Mouse (Mus musculus) embryonic facial prominence, embryonic 15.5 days (tissue): ENCODE measurements at regions not wholly inside any gene's neighbourhood (a gene's known extent, or its start where the extent isn't known, plus 50 kb on each side); places are given as distances from the start of the nearest gene placed in this dataset.

Experiments
- ATAC-seq: fragments of 200-750 bp; cut with Nextera tagmentation; 2 replicates; pipeline ENCODE4 v1.8.0; 2017; ENCODE audit warnings: low read depth, moderate TSS enrichment; ENCODE audit not compliant: insufficient number of reproducible peaks, low FRiP score, low TSS enrichment
- H3K27ac ChIP-seq: fragments of 300-500 bp; sonication (generic); replicated peaks from 2 replicates; pipeline ENCODE4 v1.5.1; 2015; ENCODE audit warnings: mild to moderate bottlenecking, inconsistent platforms
- H3K27me3 ChIP-seq: fragments of 300-500 bp; sonication (generic); 2 replicates; pipeline ENCODE4 v1.6.1; 2015; ENCODE audit warnings: inconsistent platforms
- H3K36me3 ChIP-seq: fragments of 300-500 bp; sonication (generic); 2 replicates; pipeline ENCODE4 v1.6.1; 2015; ENCODE audit warnings: mild to moderate bottlenecking, inconsistent platforms
- H3K4me1 ChIP-seq: fragments of 300-500 bp; sonication (generic); 2 replicates; pipeline ENCODE4 v1.6.1; 2015; ENCODE audit warnings: inconsistent platforms
- H3K4me2 ChIP-seq: fragments of 300-500 bp; sonication (generic); replicated peaks from 2 replicates; pipeline ENCODE4 v1.6.1; 2015; ENCODE audit warnings: mild to moderate bottlenecking, inconsistent platforms
- H3K4me3 ChIP-seq: fragments of 300-500 bp; sonication (generic); replicated peaks from 2 replicates; pipeline ENCODE4 v1.5.1; 2015; ENCODE audit warnings: mild to moderate bottlenecking, inconsistent platforms
- H3K9ac ChIP-seq: fragments of 300-500 bp; sonication (generic); 2 replicates; pipeline ENCODE4 v1.6.1; 2015; ENCODE audit warnings: inconsistent platforms
- H3K9me3 ChIP-seq: fragments of 300-500 bp; sonication (generic); replicated peaks from 2 replicates; pipeline ENCODE4 v1.6.1; 2016; ENCODE audit warnings: inconsistent platforms
- WGBS: fragments of 180-500 bp; shearing (Covaris S2); methylation state at CpG from one replicate; pipeline ENCODE4 v1.1.7; 2015; 5-methylcytosine and 5-hydroxymethylcytosine counted together

DNA sequence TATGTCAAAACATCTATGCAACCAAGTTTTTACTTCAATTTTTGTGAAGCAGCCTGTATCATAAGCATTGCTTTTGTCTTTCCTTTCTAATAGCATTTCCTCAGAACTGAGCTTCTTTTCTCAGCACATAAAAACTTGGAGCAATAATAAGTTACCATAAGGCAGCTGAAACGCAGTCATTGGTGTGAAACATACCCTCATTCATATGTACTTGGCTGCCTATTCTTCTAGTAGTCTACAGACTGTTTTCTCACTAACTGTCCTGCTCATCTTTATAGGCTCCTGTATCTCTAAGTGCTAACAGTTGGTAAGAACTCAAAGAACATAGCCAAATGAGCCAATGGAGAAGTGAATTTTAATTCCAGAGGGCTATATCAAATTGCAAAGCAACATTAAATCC lies 454.6 kb upstream of the Ptprd start:
- H3K4me1 ChIP-seq, result no peaks in the 10 kb centered on the region
- no peak overlapping the region for H3K9ac ChIP-seq
- H3K36me3 ChIP-seq, result no peaks in the 10 kb centered on the region
- no peak for ATAC-seq
- H3K4me3 ChIP-seq, result no peak overlapping the region
- H3K27ac ChIP-seq, result no peak overlapping the region
- H3K4me2 ChIP-seq, result no peak overlapping the region
- H3K9me3 ChIP-seq, result no peaks in the 10 kb centered on the region
- WGBS, result 85% methylated on average over 1 of the region's 1 CpGs
- H3K27me3 ChIP-seq, result no peaks in the 10 kb centered on the region

DNA sequence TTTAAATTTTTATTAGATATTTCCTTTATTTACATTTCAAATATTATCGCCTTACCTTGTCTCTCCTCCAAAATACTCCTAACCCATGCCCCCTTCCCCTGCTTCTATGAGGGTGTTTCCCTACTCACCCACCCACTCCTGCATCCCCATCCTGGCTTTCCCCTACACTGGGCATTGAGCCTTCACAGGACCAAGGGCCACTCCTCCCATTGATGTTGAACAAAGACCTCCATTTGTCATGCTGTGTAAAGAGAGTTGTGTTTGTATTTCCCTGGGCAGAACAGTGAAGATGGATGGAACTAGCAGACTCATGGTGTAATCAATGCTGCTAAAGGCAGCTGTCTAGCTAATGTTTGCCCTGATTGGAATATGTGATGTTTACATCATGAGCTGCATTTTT lies 431.0 kb upstream of the Ptprd start:
- WGBS, result 90% methylated on average over 1 of the region's 1 CpGs
- no peak for ATAC-seq

DNA sequence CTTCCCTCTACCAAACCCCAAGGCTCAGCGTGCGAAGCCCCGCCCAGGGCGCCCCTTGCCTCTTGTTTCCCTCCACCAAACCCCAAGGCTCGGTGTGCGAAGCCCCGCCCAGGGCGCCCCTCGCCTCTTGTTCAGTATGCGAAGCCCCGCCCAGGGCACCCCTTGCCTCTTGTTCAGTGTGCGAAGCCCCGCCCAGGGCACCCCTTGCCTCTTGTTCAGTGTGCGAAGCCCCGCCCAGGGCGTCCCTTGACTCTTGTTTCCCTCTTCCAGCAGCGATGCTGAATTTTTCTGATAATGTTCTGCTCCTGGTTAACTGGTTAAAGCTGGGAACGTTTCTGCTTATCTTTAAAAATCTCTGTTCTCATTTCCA lies 394.7 kb upstream of the Ptprd start:
- no peaks in the 10 kb centered on the region for H3K9me3 ChIP-seq
- peak overlapping the region; percentile 59 for H3K4me2 ChIP-seq
- no peaks in the 10 kb centered on the region for H3K36me3 ChIP-seq
- no peak overlapping the region for H3K27ac ChIP-seq
- H3K27me3 ChIP-seq, result no peaks in the 10 kb centered on the region
- WGBS, result 9% methylated on average over 18 of the region's 18 CpGs
- H3K4me3 ChIP-seq, result peak overlapping the region; percentile 36
- no peak overlapping the region for H3K9ac ChIP-seq
- 0 out of 2 replicates have a peak, but pooled peaks have one; percentile 34 for ATAC-seq
- H3K4me1 ChIP-seq, result no peaks in the 10 kb centered on the region

More for the DNA sequence above, 431.0 kb upstream of the Ptprd start:
- H3K9ac ChIP-seq, result no peak overlapping the region
- H3K4me3 ChIP-seq, result no peak overlapping the region
- H3K36me3 ChIP-seq, result no peaks in the 10 kb centered on the region
- H3K27me3 ChIP-seq, result no peaks in the 10 kb centered on the region
- H3K4me1 ChIP-seq, result no peaks in the 10 kb centered on the region
- H3K9me3 ChIP-seq, result no peaks in the 10 kb centered on the region
- no peak overlapping the region for H3K27ac ChIP-seq
- no peak overlapping the region for H3K4me2 ChIP-seq

DNA sequence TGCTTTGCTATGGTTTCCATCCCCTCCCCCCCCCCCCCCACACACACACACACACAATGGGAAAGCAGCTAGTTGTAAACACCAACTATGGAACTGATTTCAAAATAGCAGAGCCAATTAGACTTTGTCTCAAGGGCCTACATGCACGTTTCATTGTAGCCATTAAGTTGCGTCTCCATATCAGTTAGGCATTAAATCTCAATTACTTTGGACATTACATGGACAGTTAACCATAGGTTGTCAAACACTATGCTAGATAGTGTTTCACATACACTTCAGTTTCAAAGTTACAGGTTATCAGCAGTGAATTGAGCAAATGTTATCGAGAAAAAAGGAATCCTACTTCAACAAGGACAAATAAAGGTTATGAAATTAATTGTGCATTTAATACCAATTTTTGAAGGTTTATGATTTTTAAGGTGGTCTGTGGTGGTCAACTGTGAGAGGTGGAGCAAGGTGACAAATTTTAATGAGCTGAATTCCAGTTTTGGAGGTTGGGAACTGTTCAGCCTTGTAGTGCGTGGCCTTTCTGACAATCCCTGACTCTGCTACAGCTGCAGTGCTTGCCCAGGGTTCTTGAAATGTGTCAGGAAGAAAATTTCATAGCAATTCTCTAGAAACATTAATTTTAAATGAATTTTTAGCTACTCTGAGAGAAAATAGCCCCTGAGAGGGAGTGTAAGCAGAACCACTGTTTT lies 394.2 kb upstream of the Ptprd start:
- peak overlapping the region; percentile 59 for H3K4me2 ChIP-seq
- H3K27ac ChIP-seq, result no peak overlapping the region
- H3K9me3 ChIP-seq, result no peaks in the 10 kb centered on the region
- no peaks in the 10 kb centered on the region for H3K36me3 ChIP-seq
- no peak for ATAC-seq
- H3K4me1 ChIP-seq, result no peaks in the 10 kb centered on the region
- H3K27me3 ChIP-seq, result no peaks in the 10 kb centered on the region
- 75% methylated on average over 4 of the region's 4 CpGs for WGBS
- H3K4me3 ChIP-seq, result peak overlapping the region; percentile 36
- H3K9ac ChIP-seq, result no peak overlapping the region

GRCm38 (mm10) chr4:78581590-78581989 lies 369.8 kb upstream of the Ptprd start:
- H3K9ac ChIP-seq, result no peak overlapping the region
- H3K4me1 ChIP-seq, result no peaks in the 10 kb centered on the region
- no peaks in the 10 kb centered on the region for H3K36me3 ChIP-seq
- no peaks in the 10 kb centered on the region for H3K9me3 ChIP-seq
- H3K27ac ChIP-seq, result no peak overlapping the region
- H3K4me2 ChIP-seq, result no peak overlapping the region
- H3K27me3 ChIP-seq, result no peaks in the 10 kb centered on the region
- 84% methylated on average over 2 of the region's 2 CpGs for WGBS
- ATAC-seq, result no peak
- no peak overlapping the region for H3K4me3 ChIP-seq

DNA sequence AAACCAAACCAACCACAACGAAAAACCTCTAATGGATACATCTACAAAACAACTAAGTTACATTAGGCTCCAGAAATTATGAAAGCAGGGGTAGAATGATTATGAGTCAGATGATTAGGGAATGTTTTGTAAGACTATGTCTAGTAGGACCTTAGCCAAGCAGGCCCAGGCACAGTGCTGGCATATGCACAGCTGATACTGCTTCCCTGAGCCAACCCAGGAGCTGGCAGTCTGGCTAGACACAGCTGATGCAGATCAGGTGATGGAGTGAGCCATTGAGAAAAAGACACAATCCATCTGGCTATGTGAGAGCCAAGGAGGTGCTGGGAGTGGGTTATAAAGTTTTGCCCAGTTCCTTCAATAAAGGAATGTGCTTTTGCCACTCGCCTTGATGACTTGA lies 353.6 kb upstream of the Ptprd start:
- 83% methylated on average over 2 of the region's 2 CpGs for WGBS
- Histone ChIP-seq H3K4me3 (no peak overlapping the region), H3K27me3 (no peaks in the 10 kb centered on the region), H3K4me2 (no peak overlapping the region), H3K9me3 (no peaks in the 10 kb centered on the region), H3K27ac (no peak overlapping the region), H3K4me1 (no peaks in the 10 kb centered on the region), H3K36me3 (no peaks in the 10 kb centered on the region), H3K9ac (no peak overlapping the region)
- ATAC-seq, result no peak
